Mouse (Mus musculus) adrenal gland, postnatal 4 days (tissue): ENCODE measurements around the gene Dlg2. TPM values are rescaled to one million over a fixed set of nuclear protein-coding genes. Genes with fewer than 3 reads are reported as not detected.
A peak's percentile ranks its signal among the peaks of the same experiment; 100 is the strongest.

Source experiments
- DNase-seq, 2 experiments: peaks; one replicate each; pipeline ENCODE4 v3.0.0; 2021 to 2022; ENCODE audit warnings: low spot score in 2 of 2, mixed read lengths in 2 of 2
- total RNA-seq, 2 experiments: library from RNA; stranded (reverse); gene quantifications; 2 replicates each; pipeline ENCODE4 v1.2.3; 2021

Gene Dlg2
- total RNA-seq, 2 experiments from 2014 or later: 82.3 to 86.9 TPM

- no peak for DNase-seq
Measured at GRCm38 (mm10) chr7:91893991-91894390, 1417.5 kb downstream of the Dlg2 start.

GRCm38 (mm10) chr7:91896935-91897334 lies 1420.5 kb downstream of the Dlg2 start:
- DNase-seq: no peak

GRCm38 (mm10) chr7:91897509-91897908 lies 1421.0 kb downstream of the Dlg2 start:
- DNase-seq: no peak

- no peak for DNase-seq
Measured at GRCm38 (mm10) chr7:91902503-91902902, 1426.0 kb downstream of the Dlg2 start.

GRCm38 (mm10) chr7:91916809-91917208 lies 1440.3 kb downstream of the Dlg2 start:
- DNase-seq: no peak

GRCm38 (mm10) chr7:91919099-91919498 lies 1442.6 kb downstream of the Dlg2 start:
- no peak for DNase-seq

- DNase-seq: no peak
Measured at GRCm38 (mm10) chr7:91919738-91920137, 1443.3 kb downstream of the Dlg2 start.

- DNase-seq: no peak
Measured at GRCm38 (mm10) chr7:91934881-91935597, 1458.6 kb downstream of the Dlg2 start.

- DNase-seq: no peak
Measured at GRCm38 (mm10) chr7:91936193-91936592, 1459.7 kb downstream of the Dlg2 start.

GRCm38 (mm10) chr7:91943224-91943623 lies 1466.8 kb downstream of the Dlg2 start:
- no peak for DNase-seq

- DNase-seq: no peak
Measured at GRCm38 (mm10) chr7:91955584-91955983, 1479.1 kb downstream of the Dlg2 start.

- no peak for DNase-seq
Measured at GRCm38 (mm10) chr7:91962956-91963355, 1486.5 kb downstream of the Dlg2 start.

GRCm38 (mm10) chr7:91972970-91973369 lies 1496.5 kb downstream of the Dlg2 start:
- DNase-seq: no peak

GRCm38 (mm10) chr7:92003769-92004455 lies 1527.4 kb downstream of the Dlg2 start:
- no peak for DNase-seq

- DNase-seq: no peak
Measured at GRCm38 (mm10) chr7:92005681-92006425, 1529.4 kb downstream of the Dlg2 start.

- no peak for DNase-seq
Measured at GRCm38 (mm10) chr7:92008702-92009101, 1532.2 kb downstream of the Dlg2 start.

GRCm38 (mm10) chr7:92024928-92025327 lies 1548.5 kb downstream of the Dlg2 start:
- no peak for DNase-seq

- DNase-seq: no peak
Measured at GRCm38 (mm10) chr7:92025465-92026056, 1549.1 kb downstream of the Dlg2 start.

GRCm38 (mm10) chr7:92027049-92027448 lies 1550.6 kb downstream of the Dlg2 start:
- peak; percentile 36 to 53 for DNase-seq

GRCm38 (mm10) chr7:92034256-92034655 lies 1557.8 kb downstream of the Dlg2 start:
- no peak for DNase-seq

GRCm38 (mm10) chr7:92040187-92040586 lies 1563.7 kb downstream of the Dlg2 start:
- no peak for DNase-seq
